Mouse (Mus musculus) spleen, adult 2 months (tissue): Measurements from ENCODE around the gene Efcab11. TPM values are rescaled to one million over a fixed set of nuclear protein-coding genes. Genes with fewer than 3 reads are reported as not detected.

Experiments
- DNase-seq, 2 experiments: peaks; one replicate each; pipeline versions ENCODE4 v3.0.0 to v3.0.0-alpha.2; 2012 to 2021; ENCODE audit warnings: low spot score in 2 of 2, low read depth in 1 of 2
- H3K27ac ChIP-seq: fragments of 200-500 bp; 2 replicates; pipeline ENCODE4 v1.5.1; 2012; ENCODE audit warnings: low read length, inconsistent platforms; ENCODE audit not compliant: insufficient read depth
- H3K27me3 ChIP-seq: fragments of 200-500 bp; 2 replicates; pipeline ENCODE4 v1.6.1; 2012; ENCODE audit warnings: mild to moderate bottlenecking, moderate library complexity, low read length, inconsistent platforms; ENCODE audit not compliant: control insufficient read depth, insufficient read depth
- H3K36me3 ChIP-seq: fragments of 200-500 bp; 2 replicates; pipeline ENCODE4 v1.6.1; 2012; ENCODE audit warnings: mild to moderate bottlenecking, low read length, inconsistent platforms; ENCODE audit not compliant: control insufficient read depth, insufficient read depth
- H3K4me1 ChIP-seq: fragments of 200-500 bp; 2 replicates; pipeline ENCODE4 v1.6.1; 2011; ENCODE audit warnings: inconsistent platforms; ENCODE audit not compliant: control insufficient read depth, insufficient read depth, insufficient read length
- H3K4me3 ChIP-seq: fragments of 200-500 bp; 2 replicates; pipeline ENCODE4 v1.5.1; 2011; ENCODE audit warnings: mild to moderate bottlenecking, inconsistent platforms; ENCODE audit not compliant: insufficient read depth, insufficient read length; ENCODE audit errors: extremely low read depth
- CTCF ChIP-seq: fragments of 200-500 bp; IDR thresholded peaks from 2 replicates; pipeline ENCODE4 v1.5.1; 2011; ENCODE audit warnings: mild to moderate bottlenecking, inconsistent platforms; ENCODE audit not compliant: insufficient read depth, insufficient read length, insufficient replicate concordance; ENCODE audit errors: extremely low read depth
- POLR2A ChIP-seq: fragments of 200-500 bp; IDR thresholded peaks from 2 replicates; pipeline ENCODE4 v1.6.1; 2011; ENCODE audit warnings: low read depth, low read length, inconsistent platforms
- WGBS: fragments of 180-500 bp; shearing (Covaris S2); methylation state at CpG from one replicate; pipeline ENCODE4 v1.1.7; 2018; 5-methylcytosine and 5-hydroxymethylcytosine counted together
- polyA plus RNA-seq: library from polyadenylated mRNA; depleted of rRNA; stranded (reverse); fragments of >200 nt; gene quantifications from 2 replicates; pipeline ENCODE4 v1.2.3, GENCODE M21; 2012

Efcab11 gene
- polyA plus RNA-seq, 1 experiment, result 0.34 TPM

DNA sequence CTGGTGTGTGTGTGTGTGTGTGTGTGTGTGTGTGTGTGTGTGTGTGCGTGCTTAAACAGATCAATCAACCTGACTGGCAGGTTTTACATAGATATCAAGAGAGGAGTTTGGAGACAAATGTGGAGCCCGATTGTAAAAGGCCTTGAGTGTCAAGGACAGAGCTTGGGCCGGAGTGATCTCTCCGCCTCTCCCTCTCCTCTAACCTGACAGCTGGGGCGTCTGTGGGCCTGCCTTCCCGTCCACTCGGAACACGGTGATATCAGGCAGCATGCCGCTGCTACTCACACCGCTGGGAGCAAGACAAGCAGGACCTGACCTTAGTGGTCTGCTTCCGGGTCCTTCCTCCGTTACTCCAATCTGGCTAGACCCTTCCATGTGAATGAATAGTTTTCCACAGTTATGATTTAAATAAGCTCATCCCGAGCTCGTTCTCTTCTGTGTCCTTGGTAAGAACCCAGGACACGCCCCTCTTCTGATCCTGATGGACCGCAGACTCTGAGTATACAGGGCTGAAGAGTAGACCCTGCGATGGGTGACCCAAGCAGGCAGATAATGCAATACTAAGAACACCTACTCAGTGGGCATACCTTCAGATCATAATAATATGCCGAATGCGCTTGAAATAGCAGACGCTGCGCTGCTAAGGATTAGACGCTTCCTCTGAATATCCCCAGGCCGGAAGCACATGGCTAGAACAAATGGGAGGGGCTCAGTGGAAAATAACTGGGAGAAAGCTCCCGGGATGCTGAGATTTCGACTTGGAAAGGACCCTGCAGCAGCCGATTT lies 214.1 kb downstream of the Efcab11 start:
- peaks cover 2% of the 10 kb centered on the region; the same call in 1 of the 2 replicates for H3K4me1 ChIP-seq
- no peak for DNase-seq
- TF ChIP-seq POLR2A (no peak), CTCF (no peak)
- no peak overlapping the region for H3K27ac ChIP-seq
- H3K4me3 ChIP-seq, result no peak overlapping the region
- H3K36me3 ChIP-seq, result no peaks in the 10 kb centered on the region
- 88% methylated on average over 26 of the region's 26 CpGs for WGBS
- H3K27me3 ChIP-seq, result no peaks in the 10 kb centered on the region

DNA sequence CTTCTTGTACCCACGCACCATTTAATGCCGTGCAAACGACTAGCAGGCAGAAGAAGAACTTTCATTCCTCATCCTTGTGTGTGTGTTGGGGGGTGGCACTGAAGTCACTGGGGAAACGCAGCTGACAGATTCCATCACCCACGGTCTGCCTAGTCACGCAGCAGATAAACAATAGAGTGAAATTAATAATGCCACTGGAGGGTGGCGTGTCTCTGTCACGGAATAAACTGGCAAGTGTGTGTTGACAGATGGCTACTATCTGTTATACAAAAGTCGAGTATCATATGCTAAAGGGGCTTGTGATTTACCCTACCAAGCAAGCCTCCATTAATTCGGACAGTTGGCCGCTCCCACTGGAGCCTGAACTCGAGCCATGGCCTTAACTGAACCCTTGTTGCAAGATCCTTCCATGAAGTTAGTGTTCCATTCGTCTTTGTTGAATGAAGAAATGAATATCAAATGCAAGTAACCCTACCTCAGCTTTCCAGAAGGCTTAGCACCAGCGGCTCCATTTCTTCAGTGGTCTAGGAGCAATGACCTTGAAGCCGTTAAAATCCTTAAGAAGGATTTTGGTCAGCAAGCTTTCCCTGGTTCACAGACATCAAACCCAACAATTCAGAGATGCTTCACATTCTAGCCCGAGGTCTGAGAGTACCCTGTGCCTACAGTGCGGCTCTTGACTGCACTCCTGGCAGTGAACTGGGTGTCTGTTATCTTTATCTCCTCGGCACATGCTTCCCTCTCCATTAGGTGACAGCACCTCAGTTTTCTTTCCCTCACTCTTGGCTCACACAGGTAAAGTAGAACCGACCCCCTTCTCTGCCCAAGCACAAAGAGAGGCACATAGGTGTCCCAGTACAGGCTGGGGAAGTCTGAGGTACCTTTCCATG lies 229.0 kb downstream of the Efcab11 start:
- Histone ChIP-seq H3K36me3 (no peaks in the 10 kb centered on the region), H3K27ac (no peak overlapping the region), H3K4me3 (no peak overlapping the region), H3K4me1 (no peaks in the 10 kb centered on the region), H3K27me3 (no peaks in the 10 kb centered on the region)
- no peak for DNase-seq
- TF ChIP-seq POLR2A (no peak), CTCF (no peak)
- 90% methylated on average over 19 of the region's 19 CpGs for WGBS

DNA sequence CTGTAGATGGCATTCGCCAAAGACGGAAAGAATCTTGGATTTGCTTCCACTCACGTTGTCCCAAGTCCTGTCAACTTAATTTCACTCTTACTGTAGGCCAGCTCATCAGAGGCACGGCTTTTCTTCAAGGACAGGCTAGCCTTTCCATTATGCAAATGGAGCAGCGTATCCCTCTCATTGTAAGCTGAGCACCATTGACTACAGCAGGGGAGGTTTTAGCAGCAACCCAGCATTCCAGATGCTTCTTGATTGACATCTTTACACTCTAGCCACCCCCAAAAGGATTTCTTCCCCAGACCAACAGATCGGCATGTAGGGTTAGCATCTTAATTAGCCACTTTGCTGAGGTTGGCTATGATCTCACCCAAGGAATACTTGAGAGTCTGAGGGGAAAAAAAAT lies 231.8 kb downstream of the Efcab11 start:
- Histone ChIP-seq H3K4me3 (no peak overlapping the region), H3K27ac (no peak overlapping the region), H3K36me3 (no peaks in the 10 kb centered on the region), H3K4me1 (peaks cover 13% of the 10 kb centered on the region), H3K27me3 (no peaks in the 10 kb centered on the region)
- TF ChIP-seq CTCF (no peak), POLR2A (no peak)
- no peak for DNase-seq
- 81% methylated on average over 6 of the region's 6 CpGs for WGBS

DNA sequence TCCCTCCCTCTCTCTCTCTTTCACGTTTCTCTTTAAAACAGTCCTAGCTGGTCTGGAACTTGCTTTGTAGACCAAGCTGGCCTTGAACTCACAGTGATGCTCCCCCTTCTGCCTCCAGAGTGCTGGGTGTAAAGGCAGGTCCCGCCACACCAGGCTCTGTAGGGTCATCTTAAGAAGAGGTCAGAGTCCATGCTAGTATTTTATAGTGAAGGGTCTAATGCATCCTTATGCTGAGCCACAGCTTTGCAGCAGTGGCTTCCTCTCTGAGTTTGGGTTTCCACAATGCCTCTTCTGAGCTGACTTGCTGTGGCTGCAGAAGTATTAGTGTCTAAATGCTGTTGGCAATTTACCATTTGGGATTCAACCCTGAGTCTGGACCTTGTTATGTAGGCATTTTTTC lies 234.5 kb downstream of the Efcab11 start:
- H3K27me3 ChIP-seq, result no peaks in the 10 kb centered on the region
- peaks cover 3% of the 10 kb centered on the region; the same call in 1 of the 2 replicates for H3K36me3 ChIP-seq
- no peak overlapping the region for H3K4me3 ChIP-seq
- peak overlapping the region; percentile 41 for H3K27ac ChIP-seq
- H3K4me1 ChIP-seq, result peaks cover 24% of the 10 kb centered on the region
- no peak for TF ChIP-seq POLR2A
- no peak for DNase-seq
- WGBS, result 51% methylated on average over 2 of the region's 2 CpGs

DNA sequence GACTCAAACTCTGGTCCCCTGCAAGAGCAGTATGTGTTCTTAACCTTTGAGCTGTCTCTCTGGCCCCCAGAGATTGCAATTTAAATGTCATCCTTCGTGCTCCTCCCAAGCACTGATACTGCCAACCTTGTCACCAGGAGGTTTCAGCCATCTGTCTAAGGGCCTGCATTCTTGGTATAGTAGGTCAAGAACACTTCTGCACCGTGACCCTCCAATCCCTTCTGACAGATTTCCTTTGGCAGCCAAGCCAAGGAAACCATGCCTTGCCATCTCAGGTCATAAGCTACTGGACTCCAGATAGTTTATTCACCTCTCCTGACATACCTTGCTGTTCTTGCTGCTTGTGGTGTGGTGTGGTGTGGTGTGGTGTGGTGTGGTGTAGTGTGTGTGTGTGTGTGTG lies 235.5 kb downstream of the Efcab11 start:
- no peak for DNase-seq
- Histone ChIP-seq H3K27me3 (no peaks in the 10 kb centered on the region), H3K4me1 (peaks cover 24% of the 10 kb centered on the region), H3K36me3 (peaks cover 4% of the 10 kb centered on the region; the same call in 1 of the 2 replicates), H3K27ac (peak overlapping the region; percentile 58), H3K4me3 (no peak overlapping the region)
- WGBS, result 82% methylated on average over 2 of the region's 2 CpGs
- TF ChIP-seq CTCF, result no peak
- TF ChIP-seq POLR2A, result no peak

DNA sequence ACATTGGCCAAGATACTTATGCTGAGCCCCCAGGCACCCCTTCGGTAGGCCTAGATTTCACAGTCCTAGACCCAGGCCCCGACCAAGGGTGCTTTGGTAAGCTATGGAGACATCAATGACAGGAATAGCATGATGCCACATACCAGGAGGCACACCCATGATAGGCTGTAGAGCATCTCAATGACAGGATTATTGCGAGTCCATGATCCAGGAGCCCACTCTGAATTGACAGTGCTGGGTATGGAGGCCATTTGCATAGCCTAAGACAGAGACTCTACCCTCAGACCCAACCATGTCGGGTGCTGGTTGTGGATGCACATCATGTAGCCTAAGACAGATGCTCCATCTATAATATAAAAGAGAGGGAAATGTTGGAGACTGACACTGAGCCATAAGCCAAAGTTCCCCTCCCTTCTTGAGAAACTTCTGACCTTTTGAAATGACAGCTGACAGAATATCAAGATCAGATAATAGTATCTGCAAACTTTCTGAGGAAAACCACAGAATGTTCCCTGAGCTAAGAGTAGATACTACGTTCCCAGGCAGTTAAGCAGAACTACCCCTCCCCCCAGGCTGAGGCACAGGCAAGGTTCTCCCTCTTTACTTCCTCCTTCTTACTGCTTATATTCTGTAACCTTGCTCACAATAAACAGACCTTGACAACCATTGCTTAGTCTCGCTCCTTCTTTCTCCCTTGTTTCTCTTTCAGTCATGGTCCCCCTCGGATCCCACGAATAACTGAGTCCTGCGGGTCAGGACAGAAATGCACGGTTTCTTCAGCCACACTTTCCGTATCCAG lies 237.5 kb downstream of the Efcab11 start:
- Histone ChIP-seq H3K27me3 (no peaks in the 10 kb centered on the region), H3K27ac (peak overlapping the region; percentile 98), H3K4me3 (peak overlapping the region; percentile 54; the same call in 1 of the 2 replicates), H3K4me1 (peaks cover 26% of the 10 kb centered on the region), H3K36me3 (peaks cover 4% of the 10 kb centered on the region; the same call in 1 of the 2 replicates)
- TF ChIP-seq POLR2A, result no peak; the same call in 1 of the 2 replicates
- TF ChIP-seq CTCF, result no peak
- DNase-seq, result peak; percentile 68 to 81
- WGBS, result 59% methylated on average over 11 of the region's 11 CpGs
